ENCODE assay signal across 22 mouse cellular contexts in genomic region chr6:101054880-101055279, GRCm38 (mm10).
A peak's percentile ranks its signal among the peaks of the same experiment; 100 is the strongest.
DNase-seq lines count a peak whose midpoint lies in the region; ATAC-seq lines count a peak whose summit lies in the region.
"Had no signal": no experiment of that assay in that cellular context is flagged by ENCODE, and none has a peak within 500 bp of the region (broad histone marks: within the 10 kb centered on the region; RNA-seq: fewer than 3 reads in every experiment).

No protein-coding gene starts in this region.

- H3K36me3 ChIP-seq in intestine, embryonic 15.5 days: no peaks in the 10 kb centered on the region
- no peaks in the 10 kb centered on the region for H3K36me3 ChIP-seq in intestine, embryonic 16.5 days (ENCODE audit: control insufficient read depth, insufficient read depth, low read length)
- no peaks in the 10 kb centered on the region for H3K36me3 ChIP-seq in forebrain, embryonic 12.5 days (replicated peaks)
- H3K36me3 ChIP-seq: embryonic facial prominence, embryonic 13.5 days; embryonic facial prominence, embryonic 15.5 days; forebrain, embryonic 10.5 days; forebrain, embryonic 15.5 days had no signal

- ATAC-seq in intestine, embryonic 15.5 days: peak; percentile 81
- peak; percentile 83 for ATAC-seq in intestine, embryonic 16.5 days
- ATAC-seq in forebrain, embryonic 12.5 days (ENCODE audit: low FRiP score): no peak
- ATAC-seq: forebrain, embryonic 13.5 days; forebrain, embryonic 15.5 days; forebrain, postnatal 0 days had no signal

- H3K9me3 ChIP-seq in intestine, embryonic 15.5 days: no peaks in the 10 kb centered on the region
- H3K9me3 ChIP-seq in intestine, embryonic 16.5 days (ENCODE audit: control insufficient read depth, low read length): no peaks in the 10 kb centered on the region
- H3K9me3 ChIP-seq in forebrain, embryonic 12.5 days: no peaks in the 10 kb centered on the region
- H3K9me3 ChIP-seq: embryonic facial prominence, embryonic 13.5 days; embryonic facial prominence, embryonic 15.5 days; forebrain, embryonic 10.5 days; forebrain, embryonic 13.5 days; forebrain, embryonic 15.5 days had no signal

- peaks cover 3% of the 10 kb centered on the region; the same call in 1 of the 2 replicates for H3K27me3 ChIP-seq in intestine, embryonic 15.5 days (replicated peaks)
- H3K27me3 ChIP-seq in intestine, embryonic 16.5 days (replicated peaks; ENCODE audit: control insufficient read depth, insufficient read depth, low read length): no peaks in the 10 kb centered on the region; the same call in 1 of the 2 replicates
- H3K27me3 ChIP-seq in forebrain, embryonic 12.5 days: 0 out of 2 replicates have a peak, but pooled peaks cover 3% of the 10 kb centered on the region
- H3K27me3 ChIP-seq: embryonic facial prominence, embryonic 13.5 days; embryonic facial prominence, embryonic 15.5 days; forebrain, embryonic 13.5 days; forebrain, embryonic 15.5 days had no signal

- no peak overlapping the region for H3K27ac ChIP-seq in intestine, embryonic 15.5 days
- H3K27ac ChIP-seq in intestine, embryonic 16.5 days (ENCODE audit: low read length): no peak overlapping the region
- no peak overlapping the region for H3K27ac ChIP-seq in forebrain, embryonic 12.5 days
- H3K27ac ChIP-seq: embryonic facial prominence, embryonic 13.5 days; embryonic facial prominence, embryonic 15.5 days; forebrain, embryonic 10.5 days; forebrain, embryonic 13.5 days; forebrain, embryonic 15.5 days had no signal

- H3K4me3 ChIP-seq in intestine, embryonic 15.5 days (replicated peaks): no peak overlapping the region
- H3K4me3 ChIP-seq in intestine, embryonic 16.5 days (ENCODE audit: low read length): no peak overlapping the region
- no peak overlapping the region for H3K4me3 ChIP-seq in forebrain, embryonic 12.5 days (replicated peaks)
- H3K4me3 ChIP-seq: embryonic facial prominence, embryonic 13.5 days; embryonic facial prominence, embryonic 15.5 days; erythroblast, embryonic 14.5 days; forebrain, embryonic 10.5 days; forebrain, embryonic 13.5 days; forebrain, embryonic 15.5 days had no signal

- H3K9ac ChIP-seq in intestine, embryonic 15.5 days: no peak overlapping the region
- no peak overlapping the region for H3K9ac ChIP-seq in intestine, embryonic 16.5 days (ENCODE audit: low read depth, low read length)
- H3K9ac ChIP-seq in forebrain, embryonic 12.5 days: no peak overlapping the region
- H3K9ac ChIP-seq: embryonic facial prominence, embryonic 13.5 days; embryonic facial prominence, embryonic 15.5 days; forebrain, embryonic 13.5 days; forebrain, embryonic 15.5 days; forebrain, postnatal 0 days had no signal

- DNase-seq in large intestine, adult 2 months (ENCODE audit: low read depth, low spot score): peak; percentile 14
- DNase-seq in thymus, postnatal 36 days: no peak
- DNase-seq: adrenal gland, adult 2 months; adrenal gland, postnatal 10 days; adrenal gland, postnatal 25 days; cerebellum, adult 11 months; cerebellum, adult 18-20 months; cerebellum, adult 8-10 months; cerebellum, adult 9-11 months; cerebellum, postnatal 14 days; cerebellum, postnatal 36 days; embryo, embryonic 11 days; forebrain, postnatal 0 days had no signal

- peak overlapping the region; percentile 0; the same call in 1 of the 2 replicates for H3K4me2 ChIP-seq in intestine, embryonic 15.5 days (replicated peaks)
- 0 out of 2 replicates have a peak overlapping the region, but pooled peaks have one; percentile 9 for H3K4me2 ChIP-seq in intestine, embryonic 16.5 days (ENCODE audit: low read depth, low read length)
- no peak overlapping the region for H3K4me2 ChIP-seq in forebrain, embryonic 12.5 days
- H3K4me2 ChIP-seq: embryonic facial prominence, embryonic 13.5 days; embryonic facial prominence, embryonic 15.5 days; forebrain, embryonic 13.5 days; forebrain, embryonic 15.5 days had no signal

- 18% methylated on average over 7 of the region's 7 CpGs for WGBS in intestine, embryonic 15.5 days
- WGBS in intestine, embryonic 16.5 days: 21% methylated on average over 7 of the region's 7 CpGs
- 14% methylated on average over 7 of the region's 7 CpGs for WGBS in large intestine, adult 2 months
- WGBS in forebrain, embryonic 12.5 days: 83% methylated on average over 7 of the region's 7 CpGs

- H3K4me1 ChIP-seq in intestine, embryonic 15.5 days (replicated peaks): 0 out of 2 replicates have a peak, but pooled peaks cover 2% of the 10 kb centered on the region
- 0 out of 2 replicates have a peak, but pooled peaks cover 3% of the 10 kb centered on the region for H3K4me1 ChIP-seq in intestine, embryonic 16.5 days (ENCODE audit: control insufficient read depth, insufficient read depth, low read length)
- no peaks in the 10 kb centered on the region for H3K4me1 ChIP-seq in forebrain, embryonic 12.5 days
- H3K4me1 ChIP-seq: embryonic facial prominence, embryonic 13.5 days; embryonic facial prominence, embryonic 15.5 days had no signal
